Comparison of ENCODE assay signal across 8 mouse cellular contexts in the genomic region with DNA sequence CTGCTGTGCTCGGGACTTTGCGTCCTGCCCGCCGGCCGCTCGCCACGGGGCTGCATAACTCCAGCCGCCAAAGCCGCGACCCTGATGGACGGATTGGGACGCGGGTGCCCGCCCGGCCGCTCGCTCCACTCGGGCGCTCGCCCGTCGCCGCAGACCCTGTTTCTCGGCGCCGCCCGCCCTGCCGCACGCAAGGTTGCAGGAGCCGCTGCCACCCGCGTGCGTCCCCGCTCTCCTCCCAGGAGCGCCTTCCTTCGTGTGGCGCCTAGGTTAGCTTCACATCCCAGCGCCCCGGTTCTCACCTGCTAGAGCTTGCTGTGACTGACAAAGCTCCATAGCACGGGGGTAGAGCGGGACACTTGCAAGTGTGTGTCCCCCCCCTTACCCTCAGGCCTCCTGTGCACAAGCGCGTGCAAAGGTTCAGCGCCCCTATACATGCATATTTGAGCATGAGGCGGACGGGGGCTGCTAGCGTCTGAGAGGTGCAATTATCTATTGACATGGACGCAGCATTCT. TPM values are rescaled to one million over a fixed set of nuclear protein-coding genes. Genes with fewer than 3 reads are reported as not detected.
A peak's percentile ranks its signal among the peaks of the same experiment; 100 is the strongest.
DNase-seq lines count a peak whose midpoint lies in the region; ATAC-seq lines count a peak whose summit lies in the region.

A gene (minus strand): TSS at position 157 of the 513 bp plus-strand sequence.

- peaks cover 65% of the 10 kb centered on the region for H3K36me3 ChIP-seq in hindbrain, embryonic 10.5 days

- ATAC-seq in frontal cortex, adult (ENCODE audit: low TSS enrichment), result peak; percentile 74

- H3K9me3 ChIP-seq in hindbrain, embryonic 10.5 days, result no peaks in the 10 kb centered on the region

- peak; percentile 74 for DNase-seq in NIH3T3 (ENCODE audit: low read depth)
- peak; percentile 78 for DNase-seq in cerebellum, adult 9-10 months
- peak; percentile 84 for DNase-seq in hindbrain, embryonic 10.5 days (ENCODE audit: low spot score)
- peak; percentile 71 to 84 for DNase-seq in layer of hippocampus, postnatal 10 days (ENCODE audit: low spot score in 2 of 2)
- peak; percentile 76 for DNase-seq in lung, postnatal 14 days
- peak; percentile 81 for DNase-seq in ovary, postnatal 36 days (ENCODE audit: low spot score)
- peak; percentile 78 for DNase-seq in thymus, postnatal 25 days

- peak within 1 kb of the TSS; percentile 93 for H3K27ac ChIP-seq in hindbrain, embryonic 10.5 days

- under 1% methylated on average over 47 of the region's 48 CpGs for WGBS in hindbrain, embryonic 10.5 days

- no peaks in the 10 kb centered on the region for H3K27me3 ChIP-seq in hindbrain, embryonic 10.5 days (ENCODE audit: insufficient read depth, poor library complexity, severe bottlenecking)

- H3K4me1 ChIP-seq in hindbrain, embryonic 10.5 days (replicated peaks), result peaks cover 30% of the 10 kb centered on the region

- peak within 1 kb of the TSS; percentile 94 for H3K4me3 ChIP-seq in hindbrain, embryonic 10.5 days

RNA-seq across cellular contexts. Expression of the gene that starts here (rescaled TPM):
- polyA plus RNA-seq in hindbrain, embryonic 10.5 days (2016; fragmentation: Nextera tagmentation; extraction: Ambion mirVana), result 22.3 and 23.0 TPM in 2 replicates
- total RNA-seq in layer of hippocampus, postnatal 10 days (2021), result 10 to 100 TPM; 36.4 to 41.9 TPM

Comparison
In these comparisons a context has a peak if more than half of its experiments do, and no peak if none do; other contexts are left out.
1. Peak in every context shown above with its lines: DNase-seq, ATAC-seq, H3K4me3 ChIP-seq and H3K27ac ChIP-seq.